Mouse (Mus musculus) ES-Bruce4 (cell line): ENCODE results near the gene Astn2.

ENCODE experiments used
- CTCF ChIP-seq: IDR thresholded peaks from one replicate; pipeline ENCODE4 v1.8.1; 2011; ENCODE audit warnings: low read depth, low read length
- EP300 ChIP-seq: IDR thresholded peaks from 2 replicates; pipeline ENCODE4 v1.6.1; 2011; ENCODE audit warnings: low read depth, low read length; ENCODE audit not compliant: insufficient read depth
- POLR2A ChIP-seq: IDR thresholded peaks from one replicate; pipeline ENCODE4 v1.8.1; 2011; ENCODE audit warnings: low read length; ENCODE audit not compliant: insufficient read depth

DNA sequence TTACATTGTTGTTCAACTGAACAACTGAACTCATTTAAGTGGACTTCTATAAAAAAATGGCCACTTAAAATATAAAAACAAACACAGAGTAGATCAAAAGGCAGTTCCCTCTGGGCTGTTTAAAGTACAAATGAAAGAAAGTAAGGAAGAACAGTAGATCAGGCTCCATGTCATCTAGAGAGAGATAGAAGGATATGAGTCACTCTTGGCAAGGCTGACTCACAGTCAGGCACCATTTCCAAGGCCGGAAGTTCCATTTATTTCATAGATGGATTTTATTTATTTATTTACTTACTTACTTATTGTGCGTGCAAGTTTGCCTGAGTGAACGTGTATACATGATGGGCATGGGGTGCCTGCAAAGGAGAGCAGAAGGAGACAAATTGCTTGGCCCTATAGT is 67.0 kb downstream of the Astn2 start:
- TF ChIP-seq POLR2A (no peak), CTCF (no peak), EP300 (no peak)
